Mouse (Mus musculus) naive thymus-derived CD4-positive, alpha-beta T cell, adult 2 months (primary cell): ENCODE data around the gene Uhrf2.
"Not testable (repeated sequence)": the region's sequence is repeated elsewhere in the genome, so short reads cannot be mapped to it uniquely, and the experiment has no call there.

Experiments used
- DNase-seq: peaks from one replicate; pipeline ENCODE4 v3.0.0-alpha.2; 2011; ENCODE audit warnings: low read depth

Uhrf2 gene

GRCm38 (mm10) chr19:30029894-30030635, at the start of gene Uhrf2:
Gene Uhrf2, plus strand, starts transcription at chr19:30030513.
- peak; percentile 97 for DNase-seq

GRCm38 (mm10) chr19:29984208-29985005, 45.9 kb upstream of the Uhrf2 start:
- DNase-seq, result no peak

- no peak for DNase-seq
Observed at GRCm38 (mm10) chr19:29986464-29987091, 43.7 kb upstream of the Uhrf2 start.

GRCm38 (mm10) chr19:30000406-30001365, 29.6 kb upstream of the Uhrf2 start:
- no peak for DNase-seq

- DNase-seq, result no peak
Observed at GRCm38 (mm10) chr19:30001550-30001949, 28.8 kb upstream of the Uhrf2 start.

GRCm38 (mm10) chr19:30003621-30004020, 26.7 kb upstream of the Uhrf2 start, which contains the start of gene Trpd52l3:
Gene Trpd52l3, plus strand, starts transcription at chr19:30003790.
- no peak for DNase-seq

- DNase-seq, result no peak
Observed at GRCm38 (mm10) chr19:30006371-30006770, 23.9 kb upstream of the Uhrf2 start.

GRCm38 (mm10) chr19:30010520-30011296, 19.6 kb upstream of the Uhrf2 start:
- no peak for DNase-seq

- no peak for DNase-seq
Observed at GRCm38 (mm10) chr19:30014331-30014730, 16.0 kb upstream of the Uhrf2 start.

GRCm38 (mm10) chr19:30016156-30016555, 14.2 kb upstream of the Uhrf2 start:
- no peak for DNase-seq

- not testable (repeated sequence) for DNase-seq
Observed at GRCm38 (mm10) chr19:30023419-30023818, 6.9 kb upstream of the Uhrf2 start.

- DNase-seq, result peak; percentile 30
Observed at GRCm38 (mm10) chr19:30029002-30029710, 1.2 kb upstream of the Uhrf2 start.

- no peak for DNase-seq
Observed at GRCm38 (mm10) chr19:30030636-30031467, 539 bp downstream of the Uhrf2 start.

GRCm38 (mm10) chr19:30031468-30031931, 1.2 kb downstream of the Uhrf2 start:
- DNase-seq, result peak; percentile 47

- DNase-seq, result no peak
Observed at GRCm38 (mm10) chr19:30032206-30032605, 1.9 kb downstream of the Uhrf2 start.

GRCm38 (mm10) chr19:30035361-30035760, 5.0 kb downstream of the Uhrf2 start:
- DNase-seq, result no peak

- peak; percentile 49 for DNase-seq
Observed at GRCm38 (mm10) chr19:30043691-30044090, 13.4 kb downstream of the Uhrf2 start.

GRCm38 (mm10) chr19:30044630-30045029, 14.3 kb downstream of the Uhrf2 start:
- no peak for DNase-seq

- DNase-seq, result peak; percentile 66
Observed at GRCm38 (mm10) chr19:30045857-30046256, 15.5 kb downstream of the Uhrf2 start.
